Mouse (Mus musculus): ENCODE results near the gene Ripk4. TPM values are rescaled to one million over a fixed set of nuclear protein-coding genes. Genes with fewer than 3 reads are reported as not detected.

The Ripk4 gene
- polyA plus RNA-seq, 1 experiment from 2014 or later: 18.0 TPM

DNA sequence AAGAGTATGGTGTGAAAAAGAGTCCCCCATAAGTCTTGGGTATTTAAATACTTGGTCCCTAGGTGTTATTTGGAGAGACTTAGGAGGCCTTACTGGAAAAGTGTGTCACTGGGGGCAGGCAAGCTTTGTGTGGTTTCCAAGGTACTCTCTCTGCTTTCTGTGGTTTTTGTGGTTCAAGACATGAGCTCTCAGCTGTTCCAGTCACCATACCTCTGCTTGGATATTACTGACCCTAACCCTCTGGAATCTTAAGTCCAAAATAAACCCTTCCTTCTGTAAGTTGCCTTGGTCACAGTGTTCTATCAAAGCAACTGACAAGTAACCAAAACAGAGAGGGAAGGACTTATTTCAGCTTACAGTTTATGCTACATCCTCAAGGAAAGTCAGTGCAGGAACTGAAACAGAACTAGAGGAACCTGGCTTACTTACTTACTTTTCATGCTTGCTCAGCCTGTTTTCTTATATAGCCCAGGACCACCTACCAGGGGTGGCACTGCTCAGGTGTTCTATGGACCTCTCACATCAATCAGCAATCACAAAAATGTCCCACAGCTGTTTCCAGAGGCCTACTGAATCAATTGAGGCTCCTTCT, 44.1 kb downstream of the Ripk4 start:
- Histone ChIP-seq H3K27me3 (ENCODE audit: control insufficient read depth, insufficient read depth, low read depth, low read length) (no peaks in the 10 kb centered on the region), H3K27ac (ENCODE audit: low read length) (no peak overlapping the region), H3K4me2 (ENCODE audit: low read depth, low read length) (no peak overlapping the region), H3K9ac (ENCODE audit: low read length) (no peak overlapping the region), H3K4me3 (ENCODE audit: low read length) (no peak overlapping the region), H3K4me1 (replicated peaks; ENCODE audit: control insufficient read depth, insufficient read depth, low read length) (no peaks in the 10 kb centered on the region), H3K36me3 (ENCODE audit: control insufficient read depth, insufficient read depth, low read length) (no peaks in the 10 kb centered on the region), H3K9me3 (ENCODE audit: control insufficient read depth, low read length) (no peaks in the 10 kb centered on the region)
- no peak for ATAC-seq (ENCODE audit: low read depth)

DNA sequence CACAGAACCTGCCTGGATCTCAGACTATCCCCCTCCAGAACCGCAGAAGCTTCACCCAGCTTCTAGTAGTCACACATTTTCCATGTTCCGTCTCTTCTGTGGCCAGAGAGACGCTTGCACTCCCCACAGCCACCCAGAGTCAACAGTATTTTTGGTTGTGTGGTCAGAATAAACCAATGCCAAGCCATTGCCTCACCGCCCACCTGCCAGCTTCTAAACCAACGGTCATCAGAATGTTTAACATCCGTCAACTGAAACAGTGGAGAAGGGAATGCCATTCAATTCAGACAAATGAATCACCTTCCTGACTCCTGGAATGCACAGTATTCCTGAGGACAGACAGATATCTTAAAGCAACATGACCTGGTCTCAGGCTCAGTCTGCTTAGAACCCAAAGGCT, 47.0 kb downstream of the Ripk4 start:
- H3K27me3 ChIP-seq (ENCODE audit: control insufficient read depth, insufficient read depth, low read depth, low read length): no peaks in the 10 kb centered on the region
- H3K4me1 ChIP-seq (replicated peaks; ENCODE audit: control insufficient read depth, insufficient read depth, low read length): no peaks in the 10 kb centered on the region
- no peak overlapping the region for H3K9ac ChIP-seq (ENCODE audit: low read length)
- no peak overlapping the region for H3K27ac ChIP-seq (ENCODE audit: low read length)
- no peaks in the 10 kb centered on the region for H3K36me3 ChIP-seq (ENCODE audit: control insufficient read depth, insufficient read depth, low read length)
- WGBS: 62% methylated on average over 6 of the region's 6 CpGs
- no peak overlapping the region for H3K4me3 ChIP-seq (ENCODE audit: low read length)
- no peak for ATAC-seq (ENCODE audit: low read depth)
- H3K4me2 ChIP-seq (ENCODE audit: low read depth, low read length): no peak overlapping the region
- H3K9me3 ChIP-seq (ENCODE audit: control insufficient read depth, low read length): no peaks in the 10 kb centered on the region

DNA sequence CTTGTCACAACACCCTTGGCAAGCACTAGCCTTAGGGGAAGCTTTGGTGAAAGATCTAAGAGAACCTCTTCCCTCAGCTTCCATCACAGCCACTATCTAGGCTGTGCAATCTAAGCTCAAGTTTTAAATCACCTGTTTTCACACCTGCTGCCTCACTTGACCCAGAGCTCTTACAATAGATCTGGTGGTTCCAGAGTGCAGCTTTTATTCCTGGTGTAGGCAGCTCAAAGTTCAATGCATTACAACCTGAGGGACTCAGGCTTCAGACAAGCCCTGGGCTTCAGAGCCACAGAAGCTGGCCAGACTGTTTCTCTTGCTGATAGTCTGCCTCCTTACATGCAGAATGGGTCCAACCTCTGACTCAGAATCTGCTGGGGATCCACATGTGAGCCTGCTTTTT, 51.5 kb downstream of the Ripk4 start:
- Histone ChIP-seq H3K4me2 (ENCODE audit: low read depth, low read length) (no peak overlapping the region), H3K36me3 (ENCODE audit: control insufficient read depth, insufficient read depth, low read length) (no peaks in the 10 kb centered on the region), H3K27ac (ENCODE audit: low read length) (no peak overlapping the region), H3K4me3 (ENCODE audit: low read length) (no peak overlapping the region), H3K9ac (ENCODE audit: low read length) (no peak overlapping the region), H3K4me1 (replicated peaks; ENCODE audit: control insufficient read depth, insufficient read depth, low read length) (no peaks in the 10 kb centered on the region), H3K27me3 (ENCODE audit: control insufficient read depth, insufficient read depth, low read depth, low read length) (no peaks in the 10 kb centered on the region), H3K9me3 (ENCODE audit: control insufficient read depth, low read length) (no peaks in the 10 kb centered on the region)
- no peak for ATAC-seq (ENCODE audit: low read depth)

DNA sequence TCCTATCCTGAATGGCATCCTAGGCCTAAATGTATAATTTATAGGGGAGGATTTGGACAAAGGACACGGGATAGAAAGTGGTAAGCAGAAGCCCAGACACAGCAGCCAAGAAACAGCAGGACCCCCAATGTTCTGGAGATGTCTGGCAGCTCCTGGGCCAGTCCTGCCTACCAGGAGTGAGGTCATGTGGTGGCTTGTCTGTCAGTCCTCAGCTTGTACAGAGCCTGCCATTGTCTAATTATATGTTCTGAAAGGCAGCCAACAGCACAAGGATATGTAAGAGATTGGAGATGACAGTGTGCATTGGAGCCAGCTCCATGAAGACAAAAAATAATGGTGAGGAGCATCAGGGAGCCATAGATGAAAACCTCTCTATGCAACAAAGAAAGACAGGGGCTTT, 61.7 kb downstream of the Ripk4 start:
- no peaks in the 10 kb centered on the region for H3K9me3 ChIP-seq (ENCODE audit: control insufficient read depth, low read length)
- WGBS: 75% methylated on average over 1 of the region's 1 CpGs
- H3K36me3 ChIP-seq (ENCODE audit: control insufficient read depth, insufficient read depth, low read length): no peaks in the 10 kb centered on the region
- H3K27me3 ChIP-seq (ENCODE audit: control insufficient read depth, insufficient read depth, low read depth, low read length): no peaks in the 10 kb centered on the region
- no peak overlapping the region for H3K4me2 ChIP-seq (ENCODE audit: low read depth, low read length)
- no peak for ATAC-seq (ENCODE audit: low read depth)
- H3K9ac ChIP-seq (ENCODE audit: low read length): no peak overlapping the region
- no peak overlapping the region for H3K27ac ChIP-seq (ENCODE audit: low read length)
- no peaks in the 10 kb centered on the region for H3K4me1 ChIP-seq (replicated peaks; ENCODE audit: control insufficient read depth, insufficient read depth, low read length)
- H3K4me3 ChIP-seq (ENCODE audit: low read length): no peak overlapping the region

DNA sequence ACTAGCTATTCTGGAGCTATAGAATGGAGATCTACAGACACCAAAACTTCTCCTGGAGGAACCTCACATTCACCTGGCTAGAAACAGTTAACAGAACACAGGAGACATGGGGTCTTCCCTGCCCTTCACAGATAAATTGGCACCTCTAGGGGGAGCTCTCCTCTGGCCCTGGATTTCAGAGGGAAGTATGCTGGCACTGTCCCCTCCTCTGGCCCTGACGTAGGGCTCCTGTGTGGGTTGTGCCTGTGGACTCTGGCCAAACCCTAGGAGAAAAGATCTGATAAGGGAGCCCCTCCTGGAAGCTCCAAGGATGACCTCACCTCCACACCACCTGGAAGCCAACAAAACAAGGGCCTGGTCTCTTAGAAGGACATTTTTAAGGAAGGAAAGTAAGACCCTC, 65.8 kb downstream of the Ripk4 start:
- 0% methylated on average over 1 of the region's 1 CpGs for WGBS
- Histone ChIP-seq H3K4me2 (ENCODE audit: low read depth, low read length) (no peak overlapping the region), H3K4me3 (ENCODE audit: low read length) (no peak overlapping the region), H3K36me3 (ENCODE audit: control insufficient read depth, insufficient read depth, low read length) (no peaks in the 10 kb centered on the region), H3K4me1 (replicated peaks; ENCODE audit: control insufficient read depth, insufficient read depth, low read length) (no peaks in the 10 kb centered on the region), H3K9me3 (ENCODE audit: control insufficient read depth, low read length) (no peaks in the 10 kb centered on the region), H3K27me3 (ENCODE audit: control insufficient read depth, insufficient read depth, low read depth, low read length) (no peaks in the 10 kb centered on the region), H3K27ac (ENCODE audit: low read length) (no peak overlapping the region), H3K9ac (ENCODE audit: low read length) (no peak overlapping the region)
- peak; percentile 78; the same call in 1 of the 2 replicates for ATAC-seq (ENCODE audit: low read depth)

DNA sequence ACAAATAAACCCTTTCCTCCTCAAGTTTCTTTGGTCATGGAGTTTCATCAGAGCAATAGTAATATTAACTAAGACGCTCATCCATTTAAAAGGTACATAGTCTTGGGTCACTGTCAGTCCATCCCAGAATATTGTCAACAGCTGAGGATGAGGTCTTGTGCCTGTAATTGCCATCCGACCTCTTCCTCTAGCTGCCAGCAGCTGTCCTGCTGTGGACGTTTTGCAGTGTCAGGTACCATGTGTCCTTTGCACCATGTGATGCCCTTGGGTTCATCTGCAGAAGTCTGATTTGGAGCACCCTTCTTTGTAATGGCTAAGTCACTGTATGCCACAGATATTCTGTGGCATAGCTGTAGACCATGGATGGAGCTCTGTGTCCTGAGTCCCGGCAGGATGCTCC, 67.9 kb downstream of the Ripk4 start:
- no peaks in the 10 kb centered on the region for H3K4me1 ChIP-seq (replicated peaks; ENCODE audit: control insufficient read depth, insufficient read depth, low read length)
- H3K27ac ChIP-seq (ENCODE audit: low read length): no peak overlapping the region
- H3K4me2 ChIP-seq (ENCODE audit: low read depth, low read length): no peak overlapping the region
- no peaks in the 10 kb centered on the region for H3K27me3 ChIP-seq (ENCODE audit: control insufficient read depth, insufficient read depth, low read depth, low read length)
- H3K9me3 ChIP-seq (ENCODE audit: control insufficient read depth, low read length): no peaks in the 10 kb centered on the region
- no peak overlapping the region for H3K4me3 ChIP-seq (ENCODE audit: low read length)
- no peak for ATAC-seq (ENCODE audit: low read depth)
- no peaks in the 10 kb centered on the region for H3K36me3 ChIP-seq (ENCODE audit: control insufficient read depth, insufficient read depth, low read length)
- H3K9ac ChIP-seq (ENCODE audit: low read length): no peak overlapping the region
- WGBS: 71% methylated on average over 4 of the region's 4 CpGs

Other genes with a start within 250 kb of the Ripk4 start
- not detected in 2 replicates for gene Fam3b, start 249.0 kb downstream of the Ripk4 start, polyA plus RNA-seq (2015; fragmentation: Nextera tagmentation; extraction: Ambion mirVana)
- gene Tmprss2, start 152.6 kb downstream of the Ripk4 start, polyA plus RNA-seq (2015; fragmentation: Nextera tagmentation; extraction: Ambion mirVana): 12.0 and 15.4 TPM in 2 replicates
- gene Prdm15, start 88.1 kb upstream of the Ripk4 start, polyA plus RNA-seq (2015; fragmentation: Nextera tagmentation; extraction: Ambion mirVana): 10.4 and 12.1 TPM in 2 replicates
- gene C2cd2, start 198.8 kb upstream of the Ripk4 start, polyA plus RNA-seq (2015; fragmentation: Nextera tagmentation; extraction: Ambion mirVana): 15.4 and 17.5 TPM in 2 replicates
- gene Zbtb21, start 198.8 kb upstream of the Ripk4 start, polyA plus RNA-seq (2015; fragmentation: Nextera tagmentation; extraction: Ambion mirVana): 12.0 and 13.6 TPM in 2 replicates
- 19.5 and 20.2 TPM in 2 replicates for gene B230307C23Rik, start 233.5 kb upstream of the Ripk4 start, polyA plus RNA-seq (2015; fragmentation: Nextera tagmentation; extraction: Ambion mirVana)

Measured in lung, embryonic 16.5 days (tissue).